Mouse (Mus musculus) embryonic fibroblast, embryonic 13.5 days (primary cell): ENCODE results near the gene Zfp462.

Experiments used
- CTCF ChIP-seq: IDR thresholded peaks from 2 replicates; pipeline ENCODE4 v1.5.1; 2011; ENCODE audit warnings: mild to moderate bottlenecking, control low read depth, low read length, moderate library complexity, borderline replicate concordance; ENCODE audit not compliant: insufficient read depth
- POLR2A ChIP-seq: IDR thresholded peaks from 2 replicates; pipeline ENCODE4 v1.6.1; 2011; ENCODE audit warnings: low read depth, mild to moderate bottlenecking, control low read depth, low read length, moderate library complexity

GRCm38 (mm10) chr4:54963551-54963950, 18.7 kb downstream of the Zfp462 start:
- TF ChIP-seq CTCF (no peak), POLR2A (no peak)
